Mouse (Mus musculus): ENCODE data around the gene Prex1.

DNA sequence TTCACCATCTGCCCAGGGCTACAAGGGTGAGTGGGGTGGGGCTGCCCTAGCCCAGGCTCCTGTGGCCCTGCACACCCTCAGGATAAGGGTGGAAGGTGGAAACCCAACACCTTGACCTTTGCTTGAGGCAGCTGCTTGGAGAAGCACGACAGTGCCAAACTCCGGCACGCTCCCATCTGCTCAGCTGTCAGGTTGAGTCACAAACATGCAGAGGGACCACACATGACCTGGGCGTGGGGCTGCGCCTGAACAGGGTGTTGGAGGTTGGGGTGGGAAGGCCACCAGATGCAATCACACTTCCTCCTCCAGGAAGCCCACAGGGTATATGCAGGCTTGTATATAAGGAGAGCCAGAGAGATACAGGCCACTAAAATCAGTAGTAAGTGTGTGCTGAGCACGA lies 26.8 kb upstream of the Prex1 start:
- TF ChIP-seq CTCF (IDR thresholded peaks at IDR 0.05; ENCODE audit: control insufficient read depth, insufficient read depth, low read length) (no peak), POLR2A (IDR thresholded peaks at IDR 0.05; ENCODE audit: borderline replicate concordance, control insufficient read depth, low read depth, low read length) (no peak)

Data from bone marrow, adult 2 months (tissue).